Mouse (Mus musculus): Measurements from ENCODE around the gene Mea1.

Gene Mea1

DNA sequence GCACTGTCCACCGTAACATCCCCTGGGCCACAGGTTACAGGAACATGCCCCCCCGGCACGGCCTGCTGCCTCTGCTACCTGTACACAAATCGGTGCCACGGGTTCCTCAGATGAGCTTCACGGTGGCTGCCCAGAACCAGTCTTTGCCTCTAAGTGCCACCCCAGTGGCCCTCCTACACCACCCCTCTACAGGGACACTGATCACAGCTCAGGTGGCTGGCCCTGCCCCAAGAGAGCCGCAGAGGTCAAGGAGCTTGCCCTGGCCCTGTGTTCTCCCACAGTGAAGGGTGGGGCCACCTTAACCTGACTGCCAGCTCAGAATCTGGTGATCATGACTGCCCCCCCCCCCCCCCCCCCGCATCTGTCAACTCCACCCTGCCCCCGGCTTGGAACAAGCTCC is at the start of gene Mea1:
TSS of gene Mea1 (plus strand) at position 378 of the 400 bp plus-strand sequence.
- DNase-seq, result no peak

DNA sequence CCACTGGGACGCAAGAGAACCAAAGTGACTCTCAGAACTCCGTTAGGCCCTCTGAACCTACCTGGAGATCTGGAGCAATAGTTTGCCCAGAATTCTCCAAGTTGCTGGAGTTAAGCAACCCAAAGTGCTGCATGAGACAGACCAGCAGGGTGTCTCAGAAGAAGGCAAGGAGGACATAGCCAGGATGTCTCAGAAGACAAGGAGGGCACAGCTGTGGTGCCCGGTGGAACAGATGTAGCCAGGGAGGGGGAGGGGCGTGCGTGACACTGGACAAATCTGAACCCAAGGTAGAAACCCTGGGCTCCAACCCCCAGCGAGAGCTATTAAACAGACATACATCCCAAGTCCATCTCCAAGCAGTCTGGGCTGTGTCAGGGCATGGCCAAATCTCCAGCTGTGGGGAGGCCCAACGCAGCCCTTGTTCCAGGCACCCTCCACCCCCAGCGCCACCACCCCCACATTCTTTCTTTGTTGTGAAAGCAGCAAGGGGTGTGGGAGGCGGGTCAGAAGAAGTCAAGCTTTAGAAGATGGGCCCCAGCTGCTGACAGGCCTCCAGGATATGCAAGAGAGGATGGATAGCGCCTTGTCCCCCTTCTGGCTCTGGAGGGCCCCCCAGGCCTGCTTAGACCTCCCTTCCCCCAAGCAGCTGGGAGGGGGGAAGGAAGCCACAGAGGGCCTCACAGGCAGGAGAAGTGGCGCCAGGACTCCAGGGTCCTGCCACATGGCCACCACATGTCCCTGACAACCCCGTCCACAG is 48.7 kb upstream of the Mea1 start:
- peak; percentile 79 for DNase-seq

- peak; percentile 49 for DNase-seq
Measured at GRCm38 (mm10) chr17:46636831-46637523, 41.6 kb upstream of the Mea1 start.

DNA sequence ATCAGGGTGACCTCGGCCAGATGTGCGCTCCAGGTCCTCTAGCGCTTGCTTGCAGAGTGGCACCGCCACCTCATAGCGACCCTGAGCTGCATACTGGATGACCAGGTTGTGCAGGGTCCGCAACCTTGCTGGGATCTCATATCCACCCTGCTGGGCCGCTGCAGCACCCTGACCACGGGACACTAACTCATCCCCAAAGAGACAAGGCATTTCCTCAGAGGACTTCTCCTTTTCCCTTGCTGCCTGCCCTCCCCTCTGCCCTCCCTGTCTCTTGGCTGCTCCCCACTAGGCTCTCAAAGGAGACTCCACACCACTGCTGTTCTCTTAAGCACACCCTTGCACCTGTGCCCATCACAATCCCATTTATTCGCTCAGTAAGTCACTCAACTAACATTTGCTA is 38.7 kb upstream of the Mea1 start:
- DNase-seq, result no peak

DNA sequence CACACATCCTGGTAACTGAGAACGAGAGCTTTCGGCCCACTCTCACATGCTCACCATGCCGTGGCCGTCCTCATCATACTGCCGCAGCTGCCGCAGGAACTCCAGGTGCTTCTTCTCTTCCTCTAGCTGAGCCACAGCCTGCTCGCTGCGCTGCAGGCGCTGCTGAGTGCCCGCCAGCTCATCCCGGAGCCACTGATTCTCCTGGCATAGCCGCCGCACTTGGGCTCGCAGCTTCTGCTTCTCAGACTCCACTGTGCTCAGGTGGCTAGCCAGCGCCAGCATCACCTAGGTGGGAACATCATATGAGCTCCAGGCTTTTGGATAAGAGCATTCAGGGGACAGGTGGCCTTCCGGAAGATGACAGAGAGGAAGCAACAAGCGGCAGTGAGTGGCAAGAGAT is 36.5 kb upstream of the Mea1 start:
- DNase-seq, result no peak

- DNase-seq, result no peak
Measured at GRCm38 (mm10) chr17:46644152-46644805, 34.3 kb upstream of the Mea1 start.

DNA sequence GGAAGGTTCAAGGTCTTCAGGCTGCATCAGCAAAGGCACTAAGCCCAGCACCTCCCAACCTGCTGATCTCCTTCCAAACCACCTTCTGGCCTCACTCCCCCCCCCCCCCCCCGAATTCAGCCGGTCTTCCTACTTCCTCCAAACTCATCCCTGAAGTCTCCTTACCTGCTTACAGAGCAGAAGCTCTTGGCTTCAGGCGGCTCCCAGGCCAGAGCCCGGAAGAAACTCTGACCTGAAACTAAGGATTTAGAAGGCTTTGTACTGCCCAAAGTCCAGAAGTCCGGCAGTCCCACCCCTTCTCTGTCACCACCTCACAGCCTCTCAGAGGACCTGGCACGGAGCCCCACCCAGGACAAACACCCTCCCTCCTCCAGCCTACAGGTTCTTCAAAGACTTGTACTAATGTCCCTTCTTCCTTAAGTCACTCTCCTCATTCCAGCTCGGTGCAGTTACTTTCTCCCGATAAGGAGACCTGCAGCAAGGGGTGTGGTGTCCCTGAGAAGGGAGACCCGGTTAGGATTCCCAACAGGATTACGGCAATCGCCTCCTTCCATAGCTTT is 33.6 kb upstream of the Mea1 start:
- no peak for DNase-seq

GRCm38 (mm10) chr17:46645561-46646321 is 32.9 kb upstream of the Mea1 start, which contains the start of the genes Klc4 and Mrpl2:
TSS of gene Klc4 (minus strand) at chr17:46646022.
TSS of gene Mrpl2 (plus strand) at chr17:46646229.
- DNase-seq, result peak; percentile 99

- no peak for DNase-seq
Measured at GRCm38 (mm10) chr17:46646322-46646662, 32.3 kb upstream of the Mea1 start.

- DNase-seq, result no peak
Measured at GRCm38 (mm10) chr17:46647279-46647678, 31.3 kb upstream of the Mea1 start.

GRCm38 (mm10) chr17:46648436-46648835 is 30.2 kb upstream of the Mea1 start:
- DNase-seq, result no peak

DNA sequence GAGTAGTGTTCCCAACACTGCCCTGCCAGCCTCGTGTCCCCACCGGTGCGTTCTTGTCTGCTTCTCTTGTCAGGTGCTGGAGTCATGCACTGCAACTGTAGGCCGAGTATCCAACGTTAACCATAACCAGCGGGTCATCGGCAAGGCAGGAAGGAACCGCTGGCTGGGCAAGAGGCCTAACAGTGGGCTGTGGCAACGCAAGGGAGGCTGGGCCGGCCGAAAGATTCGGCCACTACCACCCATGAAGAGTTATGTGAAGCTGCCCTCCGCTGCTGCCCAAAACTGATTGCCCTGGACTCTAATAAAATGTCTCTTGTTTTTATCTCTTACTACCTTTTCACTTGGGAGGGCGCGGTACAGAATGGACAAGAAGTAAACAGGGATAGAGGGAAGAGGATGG is 28.8 kb upstream of the Mea1 start:
- no peak for DNase-seq

DNA sequence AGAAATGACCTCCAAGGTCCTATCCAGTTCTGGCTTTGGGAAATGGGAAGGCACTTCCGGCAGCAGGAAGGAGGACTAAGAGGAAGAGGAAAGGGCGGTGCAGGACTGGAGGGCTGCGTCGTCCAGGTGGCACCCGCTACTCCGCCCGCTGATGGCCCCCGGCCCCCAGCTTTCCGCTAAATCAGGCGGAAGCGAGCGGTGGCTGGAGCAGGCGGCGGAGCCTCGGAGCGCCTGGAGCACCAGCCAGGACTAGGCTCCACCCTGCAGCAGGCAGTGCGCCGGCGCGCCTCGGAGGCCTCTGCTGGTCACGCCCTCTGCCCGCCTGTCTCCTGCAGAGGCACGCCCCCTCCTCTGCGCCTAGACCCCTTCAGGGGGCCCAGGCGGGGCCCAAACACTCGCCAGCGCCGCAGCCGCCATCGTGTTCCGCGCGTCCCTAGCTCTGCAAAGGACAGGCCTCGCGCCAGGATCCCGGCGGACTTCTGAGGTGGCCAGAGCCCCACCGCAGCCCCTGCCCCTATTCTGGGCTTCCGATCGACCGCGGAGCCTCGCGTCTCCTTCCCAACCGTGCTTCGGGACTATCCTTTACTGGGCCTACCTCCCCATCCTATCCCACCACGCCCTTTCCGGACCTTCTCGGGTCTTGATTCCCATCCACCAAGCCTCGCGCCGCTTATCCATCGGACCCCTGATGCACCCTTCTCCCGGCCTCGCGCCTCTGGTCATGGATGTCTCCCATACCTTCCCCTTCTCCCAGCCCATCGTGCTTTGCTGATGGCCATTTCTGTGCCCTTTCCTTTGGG is 28.2 kb upstream of the Mea1 start, which contains the start of gene Cul7:
TSS of gene Cul7 (plus strand) at position 106 of the 800 bp plus-strand sequence.
- peak; percentile 95 for DNase-seq

- DNase-seq, result no peak
Measured at GRCm38 (mm10) chr17:46651292-46651691, 27.3 kb upstream of the Mea1 start.

DNA sequence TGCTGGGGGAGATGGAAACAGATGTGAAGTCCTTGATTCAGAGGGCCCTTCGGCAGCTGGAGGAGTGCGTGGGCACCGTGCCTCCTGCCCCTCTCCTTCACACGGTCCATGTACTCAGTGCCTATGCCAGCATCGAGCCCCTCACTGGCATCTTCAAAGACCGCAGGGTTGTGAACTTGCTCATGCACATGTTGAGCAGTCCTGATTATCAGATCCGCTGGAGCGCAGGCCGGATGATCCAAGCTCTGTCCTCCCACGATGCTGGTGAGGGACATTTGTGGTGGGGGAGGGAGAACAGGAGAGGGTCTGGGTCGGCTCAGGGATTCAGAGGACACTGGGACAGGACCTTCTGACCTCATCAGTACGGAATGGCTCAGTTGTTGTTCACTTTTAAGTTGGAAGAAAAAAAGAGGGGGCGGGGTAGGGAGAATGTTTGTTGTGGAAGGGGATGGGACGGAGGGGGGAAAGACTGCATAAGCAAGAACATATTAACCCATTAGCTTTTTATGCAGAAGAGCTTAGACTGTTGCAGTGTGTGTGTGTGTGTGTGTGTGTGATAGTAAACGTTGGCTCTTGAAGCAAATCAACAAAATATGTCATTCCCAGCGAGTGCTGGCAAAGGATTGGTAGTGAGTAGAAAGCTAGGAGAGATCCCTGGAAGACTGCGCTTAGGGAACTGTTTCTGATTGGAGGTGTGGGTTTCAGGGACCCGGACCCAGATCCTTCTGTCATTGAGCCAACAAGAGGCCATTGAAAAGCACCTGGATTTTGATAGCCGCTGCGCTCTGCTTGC is 26.6 kb upstream of the Mea1 start:
- DNase-seq, result no peak

DNA sequence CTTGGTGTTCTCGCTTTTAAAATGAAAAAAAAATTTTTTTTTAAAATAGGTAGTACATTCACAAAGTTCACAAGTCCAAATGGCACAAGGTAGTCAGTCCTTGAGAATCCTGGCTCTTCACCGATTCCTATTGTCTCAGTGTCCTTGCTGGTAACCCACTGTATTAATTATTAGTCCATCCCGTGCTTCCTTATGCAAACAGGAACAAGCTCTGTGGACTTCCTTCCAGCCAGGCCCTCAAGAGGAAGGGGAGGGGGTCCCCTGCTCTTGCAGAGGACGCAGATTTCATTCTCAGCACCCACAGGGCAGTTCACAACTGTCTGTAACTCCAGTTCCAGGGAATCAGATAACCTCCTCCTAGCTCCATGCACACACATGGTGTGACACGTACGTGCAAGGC is 22.5 kb upstream of the Mea1 start:
- no peak for DNase-seq

GRCm38 (mm10) chr17:46661351-46661750 is 17.2 kb upstream of the Mea1 start:
- no peak for DNase-seq

DNA sequence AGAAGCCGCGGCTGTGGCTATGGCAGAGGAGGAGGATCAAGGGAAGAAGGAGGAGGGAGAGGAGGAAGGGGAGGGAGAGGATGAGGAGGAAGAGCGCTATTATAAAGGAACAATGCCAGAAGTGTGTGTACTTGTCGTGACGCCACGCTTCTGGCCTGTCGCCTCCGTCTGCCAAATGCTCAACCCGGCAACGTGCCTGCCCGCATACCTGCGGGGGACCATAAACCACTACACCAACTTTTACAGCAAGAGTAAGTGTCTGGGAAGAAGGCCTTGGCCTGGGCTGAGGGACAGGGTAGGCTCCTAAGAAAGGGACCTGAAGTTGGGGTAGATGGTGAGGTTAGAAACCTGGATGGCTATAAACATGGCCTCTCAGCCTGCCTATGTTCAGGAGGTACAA is 16.6 kb upstream of the Mea1 start:
- no peak for DNase-seq

- DNase-seq, result no peak
Measured at GRCm38 (mm10) chr17:46662730-46663129, 15.9 kb upstream of the Mea1 start.

GRCm38 (mm10) chr17:46667712-46668111 is 10.9 kb upstream of the Mea1 start:
- no peak for DNase-seq

DNA sequence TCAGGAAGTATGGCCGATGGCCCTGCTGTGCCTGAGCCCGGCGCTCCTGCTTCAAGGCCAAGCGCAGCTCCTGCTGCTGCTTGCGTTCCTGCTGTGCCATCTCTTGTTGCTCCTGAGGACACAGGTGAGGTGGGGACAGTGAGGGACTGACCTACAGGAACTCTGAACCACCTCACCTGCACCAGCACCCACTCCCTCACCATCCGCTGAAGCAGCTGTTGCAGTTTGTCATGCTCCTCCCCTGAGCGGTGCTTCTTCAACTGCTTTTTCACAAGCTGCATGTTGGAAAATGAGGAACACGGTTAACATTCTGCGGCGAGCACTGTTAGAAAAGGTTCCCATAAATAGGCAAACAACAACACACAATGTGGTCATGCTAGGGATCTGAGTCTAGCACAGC is 8.7 kb upstream of the Mea1 start:
- DNase-seq, result no peak

Measured in thymus, postnatal 4 days (tissue).